Mouse (Mus musculus) gastrocnemius, postnatal 36 days (tissue): Measurements from ENCODE around the gene Fam53b. TPM values are rescaled to one million over a fixed set of nuclear protein-coding genes. Genes with fewer than 3 reads are reported as not detected.
"Not testable (repeated sequence)": the region's sequence is repeated elsewhere in the genome, so short reads cannot be mapped to it uniquely, and the experiment has no call there.

Experiments
- DNase-seq, 2 experiments: peaks; one replicate each; pipeline ENCODE4 v3.0.0; 2022
- intact Hi-C: fragments of 180-260 bp; cut with DNase I; formaldehyde crosslinking; loops from one replicate; pipeline ENCODE4 v1.15.1; 2025
- total RNA-seq, 2 experiments: library from RNA; stranded (reverse); gene quantifications; 2 replicates each; pipeline ENCODE4 v1.2.3; 2021

Gene Fam53b
- total RNA-seq, 2 experiments from 2014 or later = 15.0 to 16.1 TPM

DNA sequence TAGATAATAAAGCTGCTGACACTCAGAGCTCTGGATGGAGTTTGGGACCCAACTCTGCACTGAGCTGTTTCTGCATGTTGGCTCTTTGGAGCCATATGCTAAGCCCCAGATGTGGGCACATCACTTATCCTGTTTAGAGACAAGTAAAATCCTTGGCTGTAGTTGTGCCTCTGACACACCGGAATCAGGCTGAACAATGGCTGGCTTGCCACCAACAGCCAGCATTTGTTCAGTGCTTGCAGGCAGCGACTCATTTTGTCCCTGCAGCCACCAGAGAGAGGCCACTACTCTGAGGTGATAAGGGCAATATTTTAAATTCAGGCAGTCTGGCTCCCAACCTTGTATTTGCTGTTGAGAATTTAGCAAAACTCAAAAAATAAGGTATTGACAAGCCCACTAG lies 145.1 kb downstream of the Fam53b start:
- DNase-seq = no peak

DNA sequence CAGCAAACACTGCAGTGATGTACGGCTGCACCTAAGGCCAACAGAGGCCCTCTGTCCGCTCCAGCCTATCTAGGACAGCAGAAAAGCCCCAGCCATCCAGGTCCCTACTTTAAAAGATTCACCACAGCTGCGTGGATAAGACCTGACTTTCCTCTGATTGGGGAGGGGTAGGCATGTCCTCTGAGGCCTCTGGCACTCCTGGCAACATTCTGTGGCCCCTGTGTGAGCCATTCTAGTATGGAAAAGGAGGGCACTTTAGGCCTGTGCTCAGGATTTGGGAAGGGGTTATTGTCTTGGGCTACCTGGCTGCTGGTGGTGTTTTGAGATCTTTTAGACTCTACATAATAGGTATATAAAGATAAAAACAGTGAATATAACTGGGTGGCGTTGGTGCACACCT lies 147.2 kb downstream of the Fam53b start:
- intact Hi-C loops = no loop called here

More for the DNA sequence above, 145.1 kb downstream of the Fam53b start:
- intact Hi-C loops = no loop called here

DNA sequence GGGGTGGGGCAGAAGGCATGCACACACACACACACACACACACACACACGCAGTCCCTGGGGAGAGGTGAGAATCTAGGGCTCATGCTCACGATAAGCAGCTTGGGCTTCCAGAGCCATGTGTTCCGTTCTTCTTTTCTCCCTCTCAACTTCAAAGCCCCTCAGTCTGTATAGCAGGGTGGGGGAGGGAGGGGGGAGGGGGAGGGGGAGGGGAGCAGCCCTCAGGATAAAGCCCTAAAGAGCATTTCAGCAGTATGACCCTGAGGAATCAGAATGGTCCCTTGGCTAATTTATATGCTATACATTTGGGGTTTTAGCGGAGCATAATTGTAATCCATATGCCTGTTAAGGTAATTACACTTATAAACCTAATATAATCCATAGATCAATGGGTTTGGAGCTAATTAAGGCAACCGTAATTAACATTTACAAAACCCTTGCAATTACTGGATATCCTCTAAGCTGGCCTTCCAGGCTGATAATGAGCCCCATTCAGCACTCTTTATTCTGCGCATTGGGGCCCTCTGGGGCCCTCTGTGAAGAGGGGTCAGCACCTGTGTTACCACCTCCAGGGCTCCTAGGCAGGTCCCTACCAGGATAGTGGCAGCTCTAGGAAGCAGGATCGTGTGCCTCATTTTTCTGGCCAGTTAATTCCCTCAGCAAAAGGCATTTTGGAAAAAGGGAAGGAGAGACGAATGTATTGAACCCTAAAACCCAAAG lies 147.9 kb downstream of the Fam53b start:
- intact Hi-C loops = no loop called here
- no peak for DNase-seq

More for the DNA sequence above, 147.2 kb downstream of the Fam53b start:
- DNase-seq = no peak

DNA sequence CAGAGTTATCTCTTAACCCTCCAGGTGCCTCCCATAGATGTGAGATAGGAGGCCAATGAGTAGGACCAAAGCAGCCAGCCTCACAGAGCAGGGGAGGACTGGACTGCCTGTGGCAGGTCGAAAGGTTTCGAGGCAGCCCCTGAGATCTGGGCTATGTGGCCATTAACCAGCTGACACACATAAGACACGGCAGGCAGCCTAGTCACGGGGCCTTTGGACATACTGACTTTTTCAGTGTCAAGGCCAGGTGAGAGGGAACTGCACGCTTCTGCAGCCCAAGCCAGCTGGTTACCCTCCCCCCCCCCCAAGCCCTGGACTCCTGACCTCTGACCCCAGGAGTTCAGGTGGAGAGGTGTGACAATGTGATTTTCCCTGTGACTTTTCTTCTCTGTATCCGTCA lies 148.9 kb downstream of the Fam53b start:
- no peak for DNase-seq
- intact Hi-C loops = loop anchor here (5.0 kb wide), 1 partner anchor 92 kb away; no protein-coding TSS in a partner anchor

DNA sequence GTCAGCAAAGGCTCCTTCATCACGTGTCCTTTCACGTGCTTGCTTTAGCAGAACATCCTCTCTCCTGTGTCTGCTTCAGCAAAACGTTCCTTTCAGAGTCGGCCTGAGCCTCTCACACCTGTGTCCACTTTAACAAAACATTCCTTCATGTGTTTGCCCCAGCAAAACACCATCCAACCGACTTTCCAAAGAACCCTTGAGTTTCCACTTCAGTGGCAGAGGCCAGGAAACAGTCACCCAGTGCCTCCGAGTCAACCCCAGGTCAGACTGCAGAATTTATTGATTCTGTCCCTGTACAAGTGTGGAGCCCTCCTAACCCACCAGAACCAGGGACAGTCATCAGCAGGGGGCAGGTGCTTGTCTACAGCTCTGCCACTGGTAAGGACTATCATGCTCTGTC lies 150.9 kb downstream of the Fam53b start:
- intact Hi-C loops = loop anchor here (5.0 kb wide), 1 partner anchor 94 kb away; no protein-coding TSS in a partner anchor
- DNase-seq = not testable (repeated sequence)

Other genes with a start within 250 kb of the Fam53b start
- gene Oat, start 237.5 kb downstream of the Fam53b start, total RNA-seq = 100 to 1,000 TPM; 129 to 144 TPM
- gene Nkx1-2, start 214.2 kb downstream of the Fam53b start, total RNA-seq = not detected
- 10 to 100 TPM; 12.9 to 13.2 TPM for gene Lhpp, start 203.2 kb downstream of the Fam53b start, total RNA-seq
- 1 to 10 TPM; 5.0 to 6.8 TPM for gene Eef1akmt2, start 38.8 kb upstream of the Fam53b start, total RNA-seq
- 10 to 100 TPM; 20.5 to 21.3 TPM for gene Abraxas2, start 45.3 kb upstream of the Fam53b start, total RNA-seq
- 10 to 100 TPM; 44.4 to 53.3 TPM for gene Zranb1, start 117.3 kb upstream of the Fam53b start, total RNA-seq